Mouse (Mus musculus): ENCODE measurements around the gene Gnl3.

DNA sequence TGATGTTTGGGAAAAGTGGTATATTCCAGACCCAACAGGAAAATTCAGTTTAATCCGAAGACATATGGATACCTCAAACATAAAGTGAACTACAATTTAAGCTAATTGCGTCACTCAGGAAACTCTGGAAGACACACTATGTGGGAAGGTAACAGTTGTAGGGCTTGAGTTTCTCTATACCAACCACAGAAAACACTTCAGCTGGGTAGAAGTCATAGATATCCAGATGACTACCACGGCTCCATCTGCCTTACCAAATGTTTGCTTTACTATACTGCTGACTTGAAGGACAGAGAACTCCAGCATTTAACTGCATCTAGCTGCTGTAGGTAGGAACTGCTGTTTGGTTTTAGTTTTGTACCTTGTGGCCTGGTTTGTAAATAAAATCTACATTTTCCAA lies 7.4 kb downstream of the Gnl3 start:
- TF ChIP-seq POLR2A (IDR thresholded peaks at IDR 0.05; ENCODE audit: borderline replicate concordance, low read depth, low read length): no peak
- no peak for TF ChIP-seq CTCF (IDR thresholded peaks at IDR 0.05; ENCODE audit: low read depth, low read length)

Data from bone marrow macrophage, adult 2 months (primary cell).